Mouse (Mus musculus): Measurements from ENCODE around the gene Dclk3.

Dclk3 gene

GRCm38 (mm10) chr9:111438904-111439835, at the start of gene Dclk3:
Dclk3 (plus strand) TSS chr9:111439081.
- DNase-seq, result peak; percentile 43 to 60

GRCm38 (mm10) chr9:111390016-111390415, 48.9 kb upstream of the Dclk3 start:
- peak; percentile 74 to 78 for DNase-seq

GRCm38 (mm10) chr9:111391036-111391435, 47.8 kb upstream of the Dclk3 start:
- no peak for DNase-seq

GRCm38 (mm10) chr9:111391926-111392442, 46.9 kb upstream of the Dclk3 start:
- DNase-seq, result no peak

GRCm38 (mm10) chr9:111395265-111395664, 43.6 kb upstream of the Dclk3 start:
- DNase-seq, result peak in 1 of 2 experiments; percentile 31

- DNase-seq, result no peak
Measured at GRCm38 (mm10) chr9:111398059-111398458, 40.8 kb upstream of the Dclk3 start.

GRCm38 (mm10) chr9:111400089-111400488, 38.8 kb upstream of the Dclk3 start:
- DNase-seq, result no peak

- no peak for DNase-seq
Measured at GRCm38 (mm10) chr9:111403159-111403558, 35.7 kb upstream of the Dclk3 start.

GRCm38 (mm10) chr9:111404346-111405079, 34.4 kb upstream of the Dclk3 start:
- DNase-seq, result no peak

GRCm38 (mm10) chr9:111405080-111405428, 33.8 kb upstream of the Dclk3 start:
- no peak for DNase-seq

GRCm38 (mm10) chr9:111408012-111408411, 30.9 kb upstream of the Dclk3 start:
- DNase-seq, result peak; percentile 46 to 50

- no peak for DNase-seq
Measured at GRCm38 (mm10) chr9:111408427-111408826, 30.5 kb upstream of the Dclk3 start.

- DNase-seq, result peak; percentile 32 to 38
Measured at GRCm38 (mm10) chr9:111412471-111413160, 26.3 kb upstream of the Dclk3 start.

GRCm38 (mm10) chr9:111421862-111422261, 17.0 kb upstream of the Dclk3 start:
- DNase-seq, result no peak

- no peak for DNase-seq
Measured at GRCm38 (mm10) chr9:111422567-111422966, 16.3 kb upstream of the Dclk3 start.

GRCm38 (mm10) chr9:111425113-111425512, 13.8 kb upstream of the Dclk3 start:
- no peak for DNase-seq

- DNase-seq, result no peak
Measured at GRCm38 (mm10) chr9:111425952-111426351, 12.9 kb upstream of the Dclk3 start.

- peak; percentile 25 to 27 for DNase-seq
Measured at GRCm38 (mm10) chr9:111427891-111428555, 10.9 kb upstream of the Dclk3 start.

- DNase-seq, result no peak
Measured at GRCm38 (mm10) chr9:111428698-111429362, 10.1 kb upstream of the Dclk3 start.

- DNase-seq, result no peak
Measured at GRCm38 (mm10) chr9:111429363-111429750, 9.5 kb upstream of the Dclk3 start.

- no peak for DNase-seq
Measured at GRCm38 (mm10) chr9:111435429-111435828, 3.5 kb upstream of the Dclk3 start.

- DNase-seq, result no peak
Measured at GRCm38 (mm10) chr9:111439836-111440201, 938 bp downstream of the Dclk3 start.
